Mouse (Mus musculus): ENCODE data around the gene Ksr1.

GRCm38 (mm10) chr11:79157729-79158128 lies 11.5 kb upstream of the Ksr1 start:
- TF ChIP-seq CTCF (IDR thresholded peaks at IDR 0.05): no peak
- TF ChIP-seq POLR2A (IDR thresholded peaks at IDR 0.05; ENCODE audit: insufficient read depth, low read depth, low read length): no peak
- TF ChIP-seq EP300 (IDR thresholded peaks at IDR 0.05; ENCODE audit: insufficient read depth, low read depth, low read length): no peak

All from heart, adult 2 months (tissue).